Mouse (Mus musculus) stomach, postnatal 0 days (tissue): ENCODE measurements around the gene Ctrb1.

Experiments
- CTCF ChIP-seq: IDR thresholded peaks from 2 replicates; pipeline ENCODE4 v1.5.1; 2016; ENCODE audit warnings: antibody characterized with exemption, low read depth, mild to moderate bottlenecking, moderate library complexity
- EP300 ChIP-seq: optimal IDR thresholded peaks from 2 replicates; pipeline ENCODE3; 2016; ENCODE audit warnings: antibody characterized with exemption

GRCm38 (mm10) chr8:111680423-111681028, 10.3 kb downstream of the Ctrb1 start:
- no peak for TF ChIP-seq EP300
- peak; percentile 46 for TF ChIP-seq CTCF
